Mouse (Mus musculus): ENCODE measurements around the gene Hspbp1. TPM values are rescaled to one million over a fixed set of nuclear protein-coding genes. Genes with fewer than 3 reads are reported as not detected.

The Hspbp1 gene
- polyA plus RNA-seq, 1 experiment from 2014 or later = 87.7 TPM

DNA sequence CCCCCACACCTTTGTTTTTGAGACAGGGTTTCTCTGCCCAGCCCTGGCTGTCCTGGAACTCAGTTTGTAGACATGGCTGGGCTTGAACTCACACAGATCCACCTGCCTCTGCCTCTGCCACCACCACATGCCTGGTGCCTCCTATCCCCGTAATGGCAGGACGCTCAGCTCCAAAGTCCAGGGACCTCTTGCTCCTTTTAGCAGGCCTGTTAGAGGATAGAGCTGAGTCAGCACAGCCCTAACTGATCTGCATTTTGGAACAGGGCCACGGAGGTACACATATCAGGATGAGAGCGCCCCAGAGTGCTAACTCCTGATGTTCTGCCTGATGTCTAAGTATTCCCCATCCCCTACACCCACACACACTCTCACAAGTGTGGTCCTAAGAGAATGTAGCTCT is 53.8 kb downstream of the Hspbp1 start, which contains the start of gene Tmem86b:
Gene Tmem86b, minus strand, starts transcription at position 392 of the 400 bp plus-strand sequence.
- no peak for ATAC-seq (ENCODE audit: insufficient number of reproducible peaks, low FRiP score, low TSS enrichment, low read depth)
- no peaks in the 10 kb centered on the region for H3K9me3 ChIP-seq (replicated peaks)
- H3K4me3 ChIP-seq (replicated peaks) = no peak within 1 kb of the TSS
- H3K36me3 ChIP-seq = peaks cover 66% of the 10 kb centered on the region
- H3K4me2 ChIP-seq (replicated peaks) = no peak within 1 kb of the TSS
- 93% methylated on average over 4 of the region's 4 CpGs for WGBS
- H3K27ac ChIP-seq (replicated peaks) = no peak within 1 kb of the TSS
- H3K4me1 ChIP-seq = no peaks in the 10 kb centered on the region
- no peak within 1 kb of the TSS for H3K9ac ChIP-seq
- no peaks in the 10 kb centered on the region for H3K27me3 ChIP-seq

DNA sequence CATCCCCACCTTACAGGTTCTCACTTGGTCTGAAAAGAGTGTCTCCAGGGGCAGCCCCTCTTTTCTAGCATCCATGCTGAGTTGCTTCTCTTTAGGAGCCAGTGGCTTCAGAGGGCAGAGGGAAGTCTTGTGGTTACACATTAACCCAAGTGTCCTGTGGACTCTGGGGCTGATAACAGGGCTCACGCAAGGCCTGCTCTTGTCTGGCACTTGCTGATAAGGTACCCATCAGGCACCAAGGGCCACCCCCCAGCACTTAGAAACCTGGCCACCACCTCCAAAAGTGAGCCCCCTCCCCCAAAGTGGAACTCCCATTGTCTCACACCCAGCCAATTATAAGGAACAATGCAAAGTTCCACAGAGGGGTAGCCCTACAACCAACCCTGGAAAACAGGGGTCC is 54.7 kb downstream of the Hspbp1 start:
- Histone ChIP-seq H3K27me3 (no peaks in the 10 kb centered on the region), H3K4me3 (replicated peaks) (no peak overlapping the region), H3K9me3 (replicated peaks) (no peaks in the 10 kb centered on the region), H3K27ac (replicated peaks) (no peak overlapping the region), H3K36me3 (peaks cover 60% of the 10 kb centered on the region), H3K4me2 (replicated peaks) (no peak overlapping the region), H3K9ac (no peak overlapping the region), H3K4me1 (no peaks in the 10 kb centered on the region)
- ATAC-seq (ENCODE audit: insufficient number of reproducible peaks, low FRiP score, low TSS enrichment, low read depth) = no peak
- WGBS = 100% methylated on average over 1 of the region's 1 CpGs

DNA sequence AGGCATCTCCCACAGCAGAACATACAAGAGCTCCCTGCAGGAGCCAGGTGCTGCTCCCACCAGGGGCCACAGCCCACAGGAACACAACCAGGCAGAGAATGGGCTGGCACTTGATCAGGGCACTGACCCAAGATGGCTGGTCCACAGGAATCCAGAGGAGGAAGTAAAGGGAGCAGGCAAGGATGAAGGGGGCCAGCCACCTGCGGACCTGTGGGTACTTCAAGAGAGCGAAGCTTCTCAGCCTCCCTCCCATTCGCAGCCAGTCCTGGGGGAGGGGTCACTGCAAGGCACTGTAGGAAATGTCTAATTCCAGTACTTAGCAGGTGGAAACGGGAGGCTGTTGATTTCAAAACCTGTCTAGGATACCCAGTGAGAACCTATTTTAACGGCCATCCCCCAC is 55.3 kb downstream of the Hspbp1 start:
- 94% methylated on average over 5 of the region's 5 CpGs for WGBS
- no peak overlapping the region for H3K9ac ChIP-seq
- no peaks in the 10 kb centered on the region for H3K4me1 ChIP-seq
- H3K36me3 ChIP-seq = peaks cover 55% of the 10 kb centered on the region
- no peak overlapping the region for H3K27ac ChIP-seq (replicated peaks)
- H3K27me3 ChIP-seq = no peaks in the 10 kb centered on the region
- H3K4me2 ChIP-seq (replicated peaks) = no peak overlapping the region
- no peak for ATAC-seq (ENCODE audit: insufficient number of reproducible peaks, low FRiP score, low TSS enrichment, low read depth)
- no peaks in the 10 kb centered on the region for H3K9me3 ChIP-seq (replicated peaks)
- H3K4me3 ChIP-seq (replicated peaks) = no peak overlapping the region

DNA sequence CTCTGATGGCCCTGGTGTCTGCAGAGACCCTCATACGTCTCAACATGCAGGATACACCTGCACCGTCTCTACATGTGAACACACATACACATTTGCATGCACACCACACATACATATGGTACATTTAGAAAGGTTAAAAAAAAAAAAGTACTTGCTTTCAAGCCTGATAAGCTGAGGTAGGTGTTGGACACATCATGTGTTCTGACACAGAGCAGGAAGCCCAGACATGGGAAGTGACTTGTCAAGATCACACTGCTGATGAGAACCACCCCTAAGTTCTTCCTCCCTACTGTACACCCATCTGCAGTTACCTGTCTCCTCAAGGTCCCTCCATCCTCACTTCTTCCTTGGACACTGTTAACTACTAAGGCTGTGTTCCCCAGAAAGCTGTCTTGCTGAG is 58.9 kb downstream of the Hspbp1 start:
- Histone ChIP-seq H3K9me3 (replicated peaks) (no peaks in the 10 kb centered on the region), H3K4me2 (replicated peaks) (no peak overlapping the region), H3K27ac (replicated peaks) (no peak overlapping the region), H3K27me3 (no peaks in the 10 kb centered on the region), H3K4me1 (no peaks in the 10 kb centered on the region), H3K36me3 (peaks cover 24% of the 10 kb centered on the region), H3K4me3 (replicated peaks) (no peak overlapping the region), H3K9ac (no peak overlapping the region)
- WGBS = 91% methylated on average over 2 of the region's 2 CpGs
- no peak for ATAC-seq (ENCODE audit: insufficient number of reproducible peaks, low FRiP score, low TSS enrichment, low read depth)

DNA sequence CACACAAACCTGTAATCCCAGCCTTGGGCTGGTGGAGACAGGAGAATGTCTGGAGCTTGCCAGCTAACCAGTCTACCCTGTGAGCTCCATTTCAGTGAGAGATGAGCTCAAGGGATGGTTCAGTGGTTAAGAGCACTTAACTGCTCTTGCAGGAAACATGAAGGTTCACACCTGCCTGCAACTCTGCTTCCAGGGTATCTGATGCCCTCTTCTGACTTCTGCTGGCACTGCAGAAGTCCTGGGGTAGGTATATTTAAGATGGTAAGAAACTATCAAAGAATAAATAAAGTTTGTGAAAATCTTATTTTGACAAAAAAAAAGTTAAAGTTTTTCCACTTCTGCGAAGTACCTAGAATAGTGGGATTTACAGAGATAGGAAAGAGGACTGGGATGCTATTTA is 60.5 kb downstream of the Hspbp1 start:
- 56% methylated on average over 1 of the region's 1 CpGs for WGBS
- Histone ChIP-seq H3K9me3 (replicated peaks) (no peaks in the 10 kb centered on the region), H3K27ac (replicated peaks) (no peak overlapping the region), H3K36me3 (peaks cover 10% of the 10 kb centered on the region), H3K4me2 (replicated peaks) (no peak overlapping the region), H3K9ac (no peak overlapping the region), H3K4me1 (no peaks in the 10 kb centered on the region), H3K27me3 (no peaks in the 10 kb centered on the region), H3K4me3 (replicated peaks) (no peak overlapping the region)
- no peak for ATAC-seq (ENCODE audit: insufficient number of reproducible peaks, low FRiP score, low TSS enrichment, low read depth)

DNA sequence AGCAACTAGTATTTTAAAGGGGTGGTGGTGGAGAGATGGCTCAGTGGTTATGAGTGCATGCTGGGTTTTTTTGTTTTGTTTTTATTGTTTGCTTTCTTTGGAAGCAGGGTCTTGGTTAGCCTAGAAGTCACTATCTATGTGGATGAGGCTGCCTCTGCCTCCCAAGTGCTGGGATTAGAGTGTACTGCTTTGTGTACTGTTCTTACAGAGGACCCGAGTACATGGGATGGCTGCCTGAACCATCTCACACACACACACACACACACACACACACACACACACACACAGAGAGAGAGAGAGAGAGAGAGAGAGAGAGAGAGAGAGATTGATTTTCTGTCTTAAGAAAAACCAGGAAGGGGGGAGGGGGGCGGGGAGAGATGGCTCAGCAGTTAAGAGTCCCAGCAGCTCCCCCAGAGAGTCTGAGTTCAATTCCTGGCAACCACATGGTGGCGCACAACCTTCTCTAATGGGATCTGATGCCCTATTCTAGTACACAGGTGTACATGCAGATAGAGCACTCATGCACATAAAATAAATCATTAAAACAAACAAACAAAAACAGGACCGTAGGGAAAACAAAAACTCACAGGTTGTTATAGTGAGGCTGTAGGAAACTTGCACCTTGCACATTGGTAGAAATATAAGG is 61.2 kb downstream of the Hspbp1 start:
- H3K27me3 ChIP-seq = no peaks in the 10 kb centered on the region
- H3K36me3 ChIP-seq = peaks cover 3% of the 10 kb centered on the region
- no peak overlapping the region for H3K9ac ChIP-seq
- no peak overlapping the region for H3K27ac ChIP-seq (replicated peaks)
- no peaks in the 10 kb centered on the region for H3K9me3 ChIP-seq (replicated peaks)
- no peak overlapping the region for H3K4me3 ChIP-seq (replicated peaks)
- H3K4me1 ChIP-seq = no peaks in the 10 kb centered on the region
- no peak for ATAC-seq (ENCODE audit: insufficient number of reproducible peaks, low FRiP score, low TSS enrichment, low read depth)
- H3K4me2 ChIP-seq (replicated peaks) = no peak overlapping the region
- WGBS = 20% methylated on average over 4 of the region's 4 CpGs

DNA sequence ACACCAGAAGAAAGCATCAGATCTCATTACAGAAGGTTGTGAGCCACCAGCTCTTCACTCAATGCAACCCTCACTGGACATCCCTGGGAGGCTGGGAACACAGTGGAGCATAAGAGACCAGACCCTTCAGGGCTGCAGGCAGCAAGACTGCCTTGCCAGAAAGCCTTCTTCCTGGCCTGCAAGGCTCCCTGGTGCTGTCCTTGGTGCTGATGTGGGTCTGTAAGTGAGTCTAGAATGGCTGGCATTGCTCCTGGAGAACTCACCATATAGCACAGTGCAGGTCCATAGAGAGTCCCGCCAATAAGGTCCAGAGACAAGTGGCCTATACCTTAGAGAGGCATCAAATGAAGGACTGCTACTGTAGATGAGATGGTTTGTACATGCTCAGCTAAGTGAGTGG is 64.9 kb downstream of the Hspbp1 start:
- Histone ChIP-seq H3K27me3 (no peaks in the 10 kb centered on the region), H3K36me3 (no peaks in the 10 kb centered on the region), H3K4me3 (replicated peaks) (no peak overlapping the region), H3K4me1 (no peaks in the 10 kb centered on the region), H3K4me2 (replicated peaks) (no peak overlapping the region), H3K9me3 (replicated peaks) (no peaks in the 10 kb centered on the region), H3K27ac (replicated peaks) (no peak overlapping the region), H3K9ac (no peak overlapping the region)
- WGBS = 25% methylated on average over 1 of the region's 1 CpGs
- no peak for ATAC-seq (ENCODE audit: insufficient number of reproducible peaks, low FRiP score, low TSS enrichment, low read depth)

DNA sequence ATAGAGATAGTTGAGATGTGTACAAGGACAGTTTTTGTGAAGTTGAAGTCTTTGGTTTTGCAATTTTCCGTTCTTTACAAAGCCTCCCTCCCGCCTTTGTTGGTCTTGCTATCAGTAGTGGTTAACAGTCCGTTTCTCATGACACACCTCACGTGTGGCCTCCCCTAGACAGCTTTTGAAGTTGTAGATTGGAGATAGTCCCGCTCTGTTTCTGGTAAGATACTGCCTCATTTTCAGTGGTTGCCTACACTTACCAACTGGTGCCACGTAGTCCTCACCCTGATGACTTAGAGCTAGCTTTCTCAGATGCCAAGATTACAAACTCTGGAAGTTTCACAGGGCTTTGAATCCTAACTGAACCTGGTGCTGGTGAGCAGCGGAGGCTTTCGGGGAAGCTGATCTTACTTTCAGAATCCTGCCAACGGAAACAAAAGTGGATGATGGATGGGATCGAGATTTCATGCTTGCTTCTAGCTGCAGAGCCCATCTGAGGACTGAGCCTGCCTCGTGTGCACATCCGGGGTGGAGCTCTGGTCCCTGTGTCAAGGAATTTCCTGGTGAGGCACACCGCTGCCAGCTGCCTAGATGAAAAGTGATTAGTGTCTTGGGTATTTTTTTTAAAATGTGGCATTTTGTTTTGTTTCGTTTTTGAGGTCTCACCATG is 71.0 kb downstream of the Hspbp1 start:
- ATAC-seq (ENCODE audit: insufficient number of reproducible peaks, low FRiP score, low TSS enrichment, low read depth) = no peak
- WGBS = 73% methylated on average over 14 of the region's 14 CpGs
- Histone ChIP-seq H3K4me1 (no peaks in the 10 kb centered on the region), H3K27me3 (no peaks in the 10 kb centered on the region), H3K4me3 (replicated peaks) (no peak overlapping the region), H3K36me3 (no peaks in the 10 kb centered on the region), H3K4me2 (replicated peaks) (no peak overlapping the region), H3K27ac (replicated peaks) (no peak overlapping the region), H3K9me3 (replicated peaks) (no peaks in the 10 kb centered on the region), H3K9ac (no peak overlapping the region)

DNA sequence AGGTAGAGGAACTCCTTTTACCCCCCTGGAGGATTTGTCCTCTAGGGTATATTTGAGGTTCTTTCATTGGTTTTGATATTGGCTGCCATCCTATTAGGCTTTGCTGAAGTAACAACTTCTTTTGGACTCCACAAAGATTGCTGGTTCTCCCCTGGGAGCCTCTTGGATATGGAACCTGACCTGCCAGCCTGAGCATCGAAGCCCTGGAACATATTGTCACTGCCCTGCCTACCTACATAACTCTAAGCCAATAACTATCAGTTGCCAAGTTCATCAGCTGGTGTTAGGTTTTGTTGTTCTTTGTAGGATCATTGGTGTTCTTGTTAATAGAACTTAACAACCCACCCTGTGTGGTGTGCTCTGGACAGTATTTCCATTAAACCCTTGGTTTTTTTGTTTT is 71.9 kb downstream of the Hspbp1 start:
- H3K4me1 ChIP-seq = no peaks in the 10 kb centered on the region
- H3K4me2 ChIP-seq (replicated peaks) = no peak overlapping the region
- 81% methylated on average over 1 of the region's 1 CpGs for WGBS
- H3K36me3 ChIP-seq = no peaks in the 10 kb centered on the region
- no peak overlapping the region for H3K9ac ChIP-seq
- no peak overlapping the region for H3K4me3 ChIP-seq (replicated peaks)
- H3K27ac ChIP-seq (replicated peaks) = no peak overlapping the region
- H3K9me3 ChIP-seq (replicated peaks) = no peaks in the 10 kb centered on the region
- H3K27me3 ChIP-seq = no peaks in the 10 kb centered on the region
- no peak for ATAC-seq (ENCODE audit: insufficient number of reproducible peaks, low FRiP score, low TSS enrichment, low read depth)

DNA sequence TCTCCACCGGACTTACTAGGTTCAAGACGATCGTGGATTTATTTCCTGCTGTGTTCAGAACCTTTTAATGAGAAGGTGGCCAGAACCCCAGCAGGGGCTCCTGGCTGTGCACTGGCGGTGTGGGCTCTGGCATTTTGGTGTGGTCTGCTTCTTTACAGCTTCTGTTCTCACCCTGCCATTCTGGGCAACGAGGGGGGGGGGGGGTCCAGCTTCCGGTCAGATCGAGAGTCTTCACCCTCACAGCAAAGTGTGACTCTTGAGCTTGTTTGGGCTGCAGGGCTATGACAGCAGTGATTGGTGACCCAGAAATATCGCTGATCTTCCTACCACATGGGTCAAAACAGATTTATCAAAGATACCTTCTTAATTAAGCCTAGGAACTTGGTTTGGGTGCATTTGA is 72.5 kb downstream of the Hspbp1 start:
- Histone ChIP-seq H3K9me3 (replicated peaks) (no peaks in the 10 kb centered on the region), H3K4me3 (replicated peaks) (no peak overlapping the region), H3K9ac (no peak overlapping the region), H3K27ac (replicated peaks) (no peak overlapping the region), H3K36me3 (no peaks in the 10 kb centered on the region), H3K27me3 (no peaks in the 10 kb centered on the region), H3K4me2 (replicated peaks) (no peak overlapping the region), H3K4me1 (no peaks in the 10 kb centered on the region)
- WGBS = 62% methylated on average over 8 of the region's 8 CpGs
- no peak for ATAC-seq (ENCODE audit: insufficient number of reproducible peaks, low FRiP score, low TSS enrichment, low read depth)

DNA sequence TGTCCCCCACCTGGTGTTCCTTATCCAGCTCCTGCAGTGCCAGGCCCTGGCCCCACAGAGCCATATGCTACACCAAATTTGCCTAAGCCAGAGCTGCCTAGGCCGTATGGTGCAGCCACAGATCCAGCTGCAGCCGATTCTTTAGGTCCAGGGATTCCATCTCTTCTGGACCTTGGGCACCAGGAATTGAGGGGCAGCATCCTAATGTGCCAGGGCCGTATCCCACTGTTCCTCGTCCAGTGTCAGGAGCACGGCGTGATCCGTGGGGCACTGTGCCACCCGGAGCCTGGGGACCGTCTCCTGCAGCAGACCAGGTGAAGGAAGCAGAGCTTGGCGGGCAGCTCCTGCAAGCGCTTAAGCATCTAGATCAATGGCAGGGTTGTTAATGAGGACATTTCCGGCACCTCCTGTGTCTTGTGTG is 72.9 kb downstream of the Hspbp1 start:
- Histone ChIP-seq H3K4me2 (replicated peaks) (no peak overlapping the region), H3K36me3 (no peaks in the 10 kb centered on the region), H3K27me3 (no peaks in the 10 kb centered on the region), H3K4me1 (no peaks in the 10 kb centered on the region), H3K9me3 (replicated peaks) (no peaks in the 10 kb centered on the region), H3K4me3 (replicated peaks) (no peak overlapping the region), H3K9ac (no peak overlapping the region), H3K27ac (replicated peaks) (no peak overlapping the region)
- 74% methylated on average over 12 of the region's 12 CpGs for WGBS
- no peak for ATAC-seq (ENCODE audit: insufficient number of reproducible peaks, low FRiP score, low TSS enrichment, low read depth)

DNA sequence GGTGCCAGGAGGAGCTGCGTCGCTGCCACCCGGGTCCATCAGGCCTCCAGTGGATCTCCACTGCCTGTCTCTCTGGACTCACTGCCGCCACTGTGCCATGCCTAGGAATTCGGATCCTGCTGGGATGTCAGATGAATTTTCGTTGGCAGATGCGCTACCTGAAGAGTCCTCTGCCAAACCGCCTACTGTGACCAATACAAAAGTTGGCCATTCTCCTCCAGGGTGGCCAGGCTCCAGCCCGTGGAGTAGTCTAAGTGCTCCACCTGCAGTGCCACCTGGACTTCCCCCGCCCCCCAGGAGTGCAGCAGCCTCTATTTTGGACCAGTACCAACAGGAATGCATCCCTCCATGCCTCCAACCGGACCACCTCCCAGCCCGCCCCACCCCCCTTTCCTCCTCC is 73.4 kb downstream of the Hspbp1 start:
- Histone ChIP-seq H3K27me3 (no peaks in the 10 kb centered on the region), H3K4me1 (no peaks in the 10 kb centered on the region), H3K27ac (replicated peaks) (no peak overlapping the region), H3K4me3 (replicated peaks) (no peak overlapping the region), H3K9me3 (replicated peaks) (no peaks in the 10 kb centered on the region), H3K9ac (no peak overlapping the region), H3K36me3 (no peaks in the 10 kb centered on the region), H3K4me2 (replicated peaks) (no peak overlapping the region)
- 79% methylated on average over 12 of the region's 12 CpGs for WGBS
- no peak for ATAC-seq (ENCODE audit: insufficient number of reproducible peaks, low FRiP score, low TSS enrichment, low read depth)
